Mouse (Mus musculus) myocyte (in vitro differentiated cells): ENCODE measurements at regions not wholly inside any gene's neighbourhood (a gene's known extent, or its start where the extent isn't known, plus 50 kb on each side); places are given as distances from the start of the nearest gene placed in this dataset.

Experiments
- H3K27me3 ChIP-seq: one replicate; pipeline ENCODE4 v1.6.1; 2011; ENCODE audit not compliant: control insufficient read depth, insufficient read depth, insufficient read length
- H3K36me3 ChIP-seq: one replicate; pipeline ENCODE4 v1.6.1; 2011; ENCODE audit not compliant: control insufficient read depth, insufficient read depth
- H3K4me2 ChIP-seq: one replicate; pipeline ENCODE4 v1.6.1; 2011; ENCODE audit warnings: low read depth, control low read depth
- H3K4me3 ChIP-seq: one replicate; pipeline ENCODE4 v1.5.1; 2011; ENCODE audit warnings: mild to moderate bottlenecking, control low read depth, moderate library complexity
- H3K79me2 ChIP-seq: one replicate; pipeline ENCODE4 v1.6.1; 2011; ENCODE audit not compliant: control insufficient read depth, insufficient read depth
- H3ac ChIP-seq: one replicate; pipeline ENCODE4 v1.6.1; 2011; ENCODE audit not compliant: control insufficient read depth, insufficient read length
- CEBPB ChIP-seq: IDR thresholded peaks from 2 replicates; pipeline ENCODE4 v1.6.1; 2011; ENCODE audit warnings: mild to moderate bottlenecking, moderate library complexity; ENCODE audit not compliant: poor library complexity, insufficient read depth, severe bottlenecking
- E2F4 ChIP-seq: IDR thresholded peaks from one replicate; pipeline ENCODE4 v1.6.1; 2011; ENCODE audit warnings: mild to moderate bottlenecking, control low read depth, moderate library complexity; ENCODE audit not compliant: insufficient read depth
- MAX ChIP-seq: IDR thresholded peaks from one replicate; pipeline ENCODE4 v1.6.1; 2011; ENCODE audit warnings: low read depth, mild to moderate bottlenecking, control low read depth
- MYOD1 ChIP-seq, 3 experiments: IDR thresholded peaks; one replicate each; pipeline ENCODE4 v1.6.1; 2011; ENCODE audit warnings: control low read depth in 2 of 3, low read depth in 2 of 3, mild to moderate bottlenecking in 2 of 3, moderate library complexity in 1 of 3; ENCODE audit not compliant: insufficient read length in 2 of 3, control insufficient read depth in 1 of 3
- MYOG ChIP-seq, 3 experiments: IDR thresholded peaks; one replicate each; pipeline ENCODE4 v1.6.1; 2011; ENCODE audit warnings: control low read depth in 2 of 3, low read depth in 2 of 3, mild to moderate bottlenecking in 2 of 3; ENCODE audit not compliant: insufficient read length in 2 of 3, control insufficient read depth in 1 of 3, insufficient read depth in 1 of 3
- POLR2A ChIP-seq: IDR thresholded peaks from one replicate; pipeline ENCODE4 v1.6.1; 2011; ENCODE audit warnings: low read depth, mild to moderate bottlenecking, control low read depth, moderate library complexity; ENCODE audit not compliant: insufficient read length
- POLR2AphosphoS2 ChIP-seq: IDR thresholded peaks from one replicate; pipeline ENCODE4 v1.6.1; 2011; ENCODE audit warnings: low read depth, control low read depth; ENCODE audit not compliant: insufficient read length
- REST ChIP-seq: IDR thresholded peaks from one replicate; pipeline ENCODE4 v1.6.1; 2011; ENCODE audit warnings: mild to moderate bottlenecking, control low read depth, moderate library complexity; ENCODE audit not compliant: insufficient read depth, insufficient read length
- SRF ChIP-seq: IDR thresholded peaks from one replicate; pipeline ENCODE4 v1.6.1; 2011; ENCODE audit warnings: low read depth; ENCODE audit not compliant: control insufficient read depth, insufficient read length
- TCF12 ChIP-seq: IDR thresholded peaks from one replicate; pipeline ENCODE4 v1.6.1; 2011; ENCODE audit warnings: mild to moderate bottlenecking, control low read depth; ENCODE audit not compliant: poor library complexity, insufficient read depth, severe bottlenecking
- TCF3 ChIP-seq: IDR thresholded peaks from one replicate; pipeline ENCODE4 v1.6.1; 2011; ENCODE audit warnings: low read depth, control low read depth; ENCODE audit not compliant: insufficient read length
- USF1 ChIP-seq: IDR thresholded peaks from one replicate; pipeline ENCODE4 v1.6.1; 2011; ENCODE audit warnings: low read depth, mild to moderate bottlenecking, control low read depth, moderate library complexity

- Histone ChIP-seq H3K27me3 (no peaks in the 10 kb centered on the region), H3K4me2 (no peak overlapping the region), H3K79me2 (no peaks in the 10 kb centered on the region), H3K4me3 (no peak overlapping the region), H3K36me3 (no peaks in the 10 kb centered on the region), H3ac (no peak overlapping the region)
- no peak for TF ChIP-seq TCF3
Observed at GRCm38 (mm10) chr7:37851471-37851870, 78.0 kb upstream of the Zfp536 start.

- Histone ChIP-seq H3K27me3 (no peaks in the 10 kb centered on the region), H3K4me3 (no peak overlapping the region), H3K4me2 (no peak overlapping the region), H3ac (no peak overlapping the region), H3K36me3 (no peaks in the 10 kb centered on the region), H3K79me2 (no peaks in the 10 kb centered on the region)
- no peak for TF ChIP-seq TCF12
- TF ChIP-seq MAX: no peak
- no peak for TF ChIP-seq POLR2AphosphoS2
- no peak for TF ChIP-seq E2F4
- TF ChIP-seq REST: no peak
- no peak for TF ChIP-seq MYOD1 (IDR thresholded peaks at IDR 0.05; ENCODE audit: control insufficient read depth in 1 of 3, insufficient read length in 2 of 3, low read depth in 2 of 3)
- TF ChIP-seq MYOG (IDR thresholded peaks at IDR 0.05; ENCODE audit: control insufficient read depth in 1 of 3, insufficient read depth in 1 of 3, insufficient read length in 2 of 3, low read depth in 2 of 3): no peak
- TF ChIP-seq SRF: no peak
- TF ChIP-seq POLR2A: no peak
- no peak for TF ChIP-seq TCF3
- no peak for TF ChIP-seq CEBPB
- TF ChIP-seq USF1: no peak
Observed at GRCm38 (mm10) chr7:37845201-37845600, 71.8 kb upstream of the Zfp536 start.

DNA sequence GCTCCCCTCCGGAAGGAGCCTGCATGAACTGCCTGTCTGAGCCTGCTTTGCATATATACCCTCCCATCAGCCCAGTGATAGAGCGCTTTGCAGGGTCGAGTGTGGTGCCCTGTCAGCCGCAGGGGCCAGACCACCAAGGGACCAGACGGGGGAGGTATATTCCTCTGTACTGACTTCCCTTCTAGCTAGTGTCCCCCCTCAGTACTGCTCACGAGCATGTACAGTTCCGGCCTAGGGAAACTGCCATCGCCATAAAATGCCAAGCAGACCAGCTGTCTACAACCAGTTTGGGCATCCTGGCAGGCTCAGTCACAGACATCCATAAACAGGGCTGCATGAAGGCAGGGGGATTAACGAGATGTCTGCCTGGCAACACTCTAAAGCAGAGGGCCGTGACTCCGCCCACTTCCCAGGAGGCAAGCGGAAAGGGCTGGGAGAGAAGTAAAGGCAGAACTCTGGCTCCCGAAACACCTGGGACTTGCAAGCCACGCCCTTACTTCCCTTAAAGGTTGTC lies 68.6 kb upstream of the Zfp536 start:
- Histone ChIP-seq H3K4me3 (no peak overlapping the region), H3K79me2 (no peaks in the 10 kb centered on the region), H3K36me3 (no peaks in the 10 kb centered on the region), H3K27me3 (no peaks in the 10 kb centered on the region), H3K4me2 (no peak overlapping the region), H3ac (no peak overlapping the region)
- TF ChIP-seq MAX (no peak), TCF12 (no peak), CEBPB (no peak), TCF3 (no peak), E2F4 (no peak), REST (no peak), POLR2A (no peak), POLR2AphosphoS2 (no peak), USF1 (no peak), MYOD1 (IDR thresholded peaks at IDR 0.05; ENCODE audit: control insufficient read depth in 1 of 3, insufficient read length in 2 of 3, low read depth in 2 of 3) (no peak)

- Histone ChIP-seq H3K79me2 (no peaks in the 10 kb centered on the region), H3K27me3 (no peaks in the 10 kb centered on the region), H3K36me3 (no peaks in the 10 kb centered on the region), H3K4me2 (no peak overlapping the region), H3K4me3 (no peak overlapping the region), H3ac (no peak overlapping the region)
- no peak for TF ChIP-seq SRF
- TF ChIP-seq POLR2A: no peak
- TF ChIP-seq CEBPB: no peak
- TF ChIP-seq USF1: no peak
- no peak for TF ChIP-seq MYOG (IDR thresholded peaks at IDR 0.05; ENCODE audit: control insufficient read depth in 1 of 3, insufficient read depth in 1 of 3, insufficient read length in 2 of 3, low read depth in 2 of 3)
- TF ChIP-seq POLR2AphosphoS2: no peak
Observed at GRCm38 (mm10) chr7:37841549-37841948, 68.1 kb upstream of the Zfp536 start.

GRCm38 (mm10) chr7:37837883-37838282 lies 64.4 kb upstream of the Zfp536 start:
- Histone ChIP-seq H3K79me2 (no peaks in the 10 kb centered on the region), H3ac (no peak overlapping the region), H3K4me2 (no peak overlapping the region), H3K27me3 (no peaks in the 10 kb centered on the region), H3K4me3 (no peak overlapping the region), H3K36me3 (no peaks in the 10 kb centered on the region)
- TF ChIP-seq CEBPB (no peak), POLR2AphosphoS2 (no peak), TCF3 (no peak), TCF12 (no peak), USF1 (no peak), MAX (no peak), MYOG (IDR thresholded peaks at IDR 0.05; ENCODE audit: control insufficient read depth in 1 of 3, insufficient read depth in 1 of 3, insufficient read length in 2 of 3, low read depth in 2 of 3) (no peak), REST (no peak), MYOD1 (IDR thresholded peaks at IDR 0.05; ENCODE audit: control insufficient read depth in 1 of 3, insufficient read length in 2 of 3, low read depth in 2 of 3) (no peak), SRF (no peak), POLR2A (no peak), E2F4 (no peak)
